Mouse (Mus musculus): ENCODE measurements around the gene 4930502E18Rik.
A peak's percentile ranks its signal among the peaks of the same experiment; 100 is the strongest.
"Not testable (repeated sequence)": the region's sequence is repeated elsewhere in the genome, so short reads cannot be mapped to it uniquely, and the experiment has no call there.

4930502E18Rik gene

GRCm38 (mm10) chrX:53724596-53724995 is at the start of gene 4930502E18Rik:
Gene 4930502E18Rik, plus strand, starts transcription at chrX:53724826.
- no peak for DNase-seq

- peak; percentile 19 to 66 for DNase-seq
Observed at GRCm38 (mm10) chrX:53676943-53677342, 47.7 kb upstream of the 4930502E18Rik start.

- not testable (repeated sequence) for DNase-seq
Observed at GRCm38 (mm10) chrX:53682650-53683049, 42.0 kb upstream of the 4930502E18Rik start.

GRCm38 (mm10) chrX:53684676-53685075 is 40.0 kb upstream of the 4930502E18Rik start:
- DNase-seq = not testable (repeated sequence)

GRCm38 (mm10) chrX:53692065-53692464 is 32.6 kb upstream of the 4930502E18Rik start:
- DNase-seq = no peak

GRCm38 (mm10) chrX:53693141-53693540 is 31.5 kb upstream of the 4930502E18Rik start:
- DNase-seq = no peak

- no peak for DNase-seq
Observed at GRCm38 (mm10) chrX:53694008-53694777, 30.4 kb upstream of the 4930502E18Rik start.

- no peak for DNase-seq
Observed at GRCm38 (mm10) chrX:53699225-53699624, 25.4 kb upstream of the 4930502E18Rik start.

GRCm38 (mm10) chrX:53702673-53703072 is 22.0 kb upstream of the 4930502E18Rik start:
- no peak for DNase-seq

- no peak for DNase-seq
Observed at GRCm38 (mm10) chrX:53715942-53716322, 8.7 kb upstream of the 4930502E18Rik start.

GRCm38 (mm10) chrX:53716323-53717182 is 8.1 kb upstream of the 4930502E18Rik start:
- no peak for DNase-seq

GRCm38 (mm10) chrX:53728967-53729366 is 4.3 kb downstream of the 4930502E18Rik start:
- DNase-seq = no peak

GRCm38 (mm10) chrX:53752851-53753250 is 28.2 kb downstream of the 4930502E18Rik start:
- DNase-seq = no peak

GRCm38 (mm10) chrX:53757736-53758135 is 33.1 kb downstream of the 4930502E18Rik start, which contains the start of gene 1700013H16Rik:
Gene 1700013H16Rik, minus strand, starts transcription at chrX:53757831.
- DNase-seq = no peak

- DNase-seq = no peak
Observed at GRCm38 (mm10) chrX:53776276-53776675, 51.6 kb downstream of the 4930502E18Rik start, which contains the start of gene Zfp36l3. Gene Zfp36l3, minus strand, starts transcription at chrX:53776394.
